Mouse (Mus musculus) lung, postnatal 0 days (tissue): ENCODE data around the gene Pold2.

ENCODE experiments used
- CTCF ChIP-seq: IDR thresholded peaks from 2 replicates; pipeline ENCODE4 v1.5.1; 2016; ENCODE audit warnings: antibody characterized with exemption, mild to moderate bottlenecking
- EP300 ChIP-seq: IDR thresholded peaks from 2 replicates; pipeline ENCODE4 v1.6.1; 2016; ENCODE audit warnings: antibody characterized with exemption, mild to moderate bottlenecking, control low read depth

DNA sequence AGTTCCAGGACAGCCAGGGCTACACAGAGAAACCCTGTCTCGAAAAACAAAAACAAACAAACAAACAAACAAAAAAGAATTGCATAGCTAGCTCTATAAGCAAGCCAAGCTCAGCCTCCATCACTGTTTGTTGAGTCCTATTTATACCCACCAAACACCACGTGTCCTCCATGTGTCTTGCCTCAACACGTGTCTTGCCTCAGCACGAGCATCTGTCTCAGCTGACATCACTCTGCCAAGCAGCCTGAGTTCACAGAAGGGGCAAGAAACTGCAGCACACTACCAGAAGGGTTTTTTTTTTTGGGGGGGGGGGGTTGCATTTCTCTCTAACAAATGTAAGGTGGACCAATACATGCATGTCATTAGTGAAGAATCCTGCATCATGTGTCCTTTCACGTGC is 27.6 kb downstream of the Pold2 start:
- TF ChIP-seq CTCF (no peak), EP300 (no peak)
